In genomic region chr5:133884593-133884992, GRCm38 (mm10) we compare ENCODE assay signal across 10 mouse cellular contexts.
DNase-seq lines count a peak whose midpoint lies in the region; ATAC-seq lines count a peak whose summit lies in the region.
"Had no signal": no experiment of that assay in that cellular context is flagged by ENCODE, and none has a peak within 500 bp of the region (broad histone marks: within the 10 kb centered on the region; RNA-seq: fewer than 3 reads in every experiment).

No protein-coding gene starts in this region.

- no peak overlapping the region for H3K9ac ChIP-seq in lung, embryonic 15.5 days
- no peak overlapping the region for H3K9ac ChIP-seq in embryonic facial prominence, embryonic 15.5 days
- no peak overlapping the region for H3K9ac ChIP-seq in hindbrain, embryonic 13.5 days
- H3K9ac ChIP-seq in midbrain, embryonic 15.5 days = no peak overlapping the region
- no peak overlapping the region for H3K9ac ChIP-seq in kidney, embryonic 15.5 days
- H3K9ac ChIP-seq: liver, embryonic 14.5 days had no signal

- no peaks in the 10 kb centered on the region for H3K36me3 ChIP-seq in lung, embryonic 15.5 days
- no peaks in the 10 kb centered on the region for H3K36me3 ChIP-seq in embryonic facial prominence, embryonic 15.5 days
- H3K36me3 ChIP-seq in hindbrain, embryonic 13.5 days = no peaks in the 10 kb centered on the region
- no peaks in the 10 kb centered on the region for H3K36me3 ChIP-seq in midbrain, embryonic 15.5 days (replicated peaks)
- no peaks in the 10 kb centered on the region for H3K36me3 ChIP-seq in kidney, embryonic 15.5 days

- DNase-seq in lung, adult 18-20 months = no peak
- no peak for DNase-seq in layer of hippocampus, postnatal 14 days (ENCODE audit: low spot score in 2 of 2)
- DNase-seq: thymus, postnatal 36 days had no signal

- H3K27me3 ChIP-seq in lung, embryonic 15.5 days = no peaks in the 10 kb centered on the region
- no peaks in the 10 kb centered on the region for H3K27me3 ChIP-seq in embryonic facial prominence, embryonic 15.5 days
- peaks cover 10% of the 10 kb centered on the region for H3K27me3 ChIP-seq in hindbrain, embryonic 13.5 days
- H3K27me3 ChIP-seq in midbrain, embryonic 15.5 days (replicated peaks) = no peaks in the 10 kb centered on the region
- no peaks in the 10 kb centered on the region for H3K27me3 ChIP-seq in kidney, embryonic 15.5 days

- ATAC-seq in lung, embryonic 15.5 days (ENCODE audit: borderline replicate concordance, extremely low read depth, low FRiP score, low TSS enrichment) = peak; percentile 28; the same call in 1 of the 2 replicates
- ATAC-seq in embryonic facial prominence, embryonic 15.5 days (ENCODE audit: insufficient number of reproducible peaks, low FRiP score, low TSS enrichment, low read depth) = 0 out of 2 replicates have a peak, but pooled peaks have one; percentile 15
- peak; percentile 61; the same call in 1 of the 2 replicates for ATAC-seq in hindbrain, embryonic 13.5 days (ENCODE audit: low FRiP score)
- no peak; the same call in 1 of the 2 replicates for ATAC-seq in midbrain, embryonic 15.5 days (replicated peaks)
- no peak for ATAC-seq in kidney, embryonic 15.5 days (replicated peaks; ENCODE audit: low FRiP score)

- no peaks in the 10 kb centered on the region for H3K9me3 ChIP-seq in lung, embryonic 15.5 days
- no peaks in the 10 kb centered on the region; the same call in 1 of the 2 replicates for H3K9me3 ChIP-seq in embryonic facial prominence, embryonic 15.5 days (replicated peaks)
- H3K9me3 ChIP-seq in hindbrain, embryonic 13.5 days = no peaks in the 10 kb centered on the region
- H3K9me3 ChIP-seq in midbrain, embryonic 15.5 days = no peaks in the 10 kb centered on the region
- H3K9me3 ChIP-seq in kidney, embryonic 15.5 days (replicated peaks) = no peaks in the 10 kb centered on the region

- peak overlapping the region; percentile 69 for H3K27ac ChIP-seq in lung, embryonic 15.5 days
- peak overlapping the region; percentile 73 for H3K27ac ChIP-seq in embryonic facial prominence, embryonic 15.5 days (replicated peaks)
- peak overlapping the region; percentile 73 for H3K27ac ChIP-seq in hindbrain, embryonic 13.5 days
- H3K27ac ChIP-seq in midbrain, embryonic 15.5 days = peak overlapping the region; percentile 43
- no peak overlapping the region for H3K27ac ChIP-seq in kidney, embryonic 15.5 days
- H3K27ac ChIP-seq: liver, embryonic 14.5 days had no signal

- no peak overlapping the region for H3K4me2 ChIP-seq in lung, embryonic 15.5 days
- peak overlapping the region; percentile 13; the same call in 1 of the 2 replicates for H3K4me2 ChIP-seq in embryonic facial prominence, embryonic 15.5 days (replicated peaks)
- no peak overlapping the region for H3K4me2 ChIP-seq in hindbrain, embryonic 13.5 days
- H3K4me2 ChIP-seq in midbrain, embryonic 15.5 days = no peak overlapping the region
- no peak overlapping the region for H3K4me2 ChIP-seq in kidney, embryonic 15.5 days

- WGBS in lung, embryonic 15.5 days = 40% methylated on average over 2 of the region's 2 CpGs
- WGBS in embryonic facial prominence, embryonic 15.5 days = 24% methylated on average over 2 of the region's 2 CpGs
- WGBS in hindbrain, embryonic 13.5 days = 18% methylated on average over 2 of the region's 2 CpGs
- WGBS in midbrain, embryonic 15.5 days = 9% methylated on average over 2 of the region's 2 CpGs
- 68% methylated on average over 2 of the region's 2 CpGs for WGBS in kidney, embryonic 15.5 days

- H3K4me1 ChIP-seq in lung, embryonic 15.5 days = peaks cover 11% of the 10 kb centered on the region
- peaks cover 12% of the 10 kb centered on the region for H3K4me1 ChIP-seq in embryonic facial prominence, embryonic 15.5 days
- peaks cover 16% of the 10 kb centered on the region for H3K4me1 ChIP-seq in hindbrain, embryonic 13.5 days (replicated peaks)
- H3K4me1 ChIP-seq in midbrain, embryonic 15.5 days = peaks cover 9% of the 10 kb centered on the region
- H3K4me1 ChIP-seq in kidney, embryonic 15.5 days = peaks cover 11% of the 10 kb centered on the region; the same call in 1 of the 2 replicates

- no peak overlapping the region for H3K4me3 ChIP-seq in lung, embryonic 15.5 days
- no peak overlapping the region for H3K4me3 ChIP-seq in embryonic facial prominence, embryonic 15.5 days (replicated peaks)
- H3K4me3 ChIP-seq in hindbrain, embryonic 13.5 days = no peak overlapping the region
- H3K4me3 ChIP-seq in midbrain, embryonic 15.5 days = no peak overlapping the region
- H3K4me3 ChIP-seq in kidney, embryonic 15.5 days (replicated peaks) = no peak overlapping the region
- H3K4me3 ChIP-seq: myocyte had no signal

Comparison
In these comparisons a context has a peak if more than half of its experiments do, and no peak if none do; other contexts are left out.
1. ATAC-seq: peak in lung, embryonic 15.5 days (single experiment), embryonic facial prominence, embryonic 15.5 days (single experiment) and hindbrain, embryonic 13.5 days (single experiment); none in midbrain, embryonic 15.5 days (single experiment) and kidney, embryonic 15.5 days (single experiment).